Mouse (Mus musculus) lung, postnatal 10 days (tissue): ENCODE data around the gene Ric1.
A peak's percentile ranks its signal among the peaks of the same experiment; 100 is the strongest.

ENCODE experiments used
- DNase-seq: peaks from one replicate; pipeline ENCODE4 v3.0.0; 2021

The Ric1 gene

GRCm38 (mm10) chr19:29521637-29522435, at the start of gene Ric1:
Ric1 (plus strand) TSS chr19:29522282.
- DNase-seq, result peak; percentile 91

- no peak for DNase-seq
These were observed 49.7 kb upstream of the Ric1 start for GRCm38 (mm10) chr19:29472424-29472823.

GRCm38 (mm10) chr19:29472946-29473345, 49.1 kb upstream of the Ric1 start:
- no peak for DNase-seq

- no peak for DNase-seq
These were observed 47.3 kb upstream of the Ric1 start for GRCm38 (mm10) chr19:29474803-29475202.

- DNase-seq, result no peak
These were observed 46.9 kb upstream of the Ric1 start for GRCm38 (mm10) chr19:29475210-29475620.

- no peak for DNase-seq
These were observed 43.5 kb upstream of the Ric1 start for GRCm38 (mm10) chr19:29478598-29478997.

GRCm38 (mm10) chr19:29481578-29481977, 40.5 kb upstream of the Ric1 start:
- DNase-seq, result no peak

- no peak for DNase-seq
These were observed 39.9 kb upstream of the Ric1 start for GRCm38 (mm10) chr19:29482148-29482547.

- DNase-seq, result no peak
These were observed 39.4 kb upstream of the Ric1 start for GRCm38 (mm10) chr19:29482637-29483036.

GRCm38 (mm10) chr19:29483386-29483785, 38.7 kb upstream of the Ric1 start:
- DNase-seq, result no peak

GRCm38 (mm10) chr19:29484537-29484936, 37.5 kb upstream of the Ric1 start:
- DNase-seq, result no peak

GRCm38 (mm10) chr19:29485257-29485948, 36.7 kb upstream of the Ric1 start:
- DNase-seq, result no peak

- no peak for DNase-seq
These were observed 35.4 kb upstream of the Ric1 start for GRCm38 (mm10) chr19:29486545-29487206.

- DNase-seq, result no peak
These were observed 34.6 kb upstream of the Ric1 start for GRCm38 (mm10) chr19:29487326-29488072.

GRCm38 (mm10) chr19:29488073-29488390, 34.0 kb upstream of the Ric1 start:
- DNase-seq, result no peak

GRCm38 (mm10) chr19:29488420-29488819, 33.7 kb upstream of the Ric1 start:
- DNase-seq, result no peak

- no peak for DNase-seq
These were observed 32.2 kb upstream of the Ric1 start for GRCm38 (mm10) chr19:29489785-29490284.

- DNase-seq, result no peak
These were observed 30.6 kb upstream of the Ric1 start for GRCm38 (mm10) chr19:29491467-29491866.

- DNase-seq, result no peak
These were observed 27.6 kb upstream of the Ric1 start for GRCm38 (mm10) chr19:29494454-29494853.

GRCm38 (mm10) chr19:29496001-29496597, 26.0 kb upstream of the Ric1 start:
- DNase-seq, result no peak

- no peak for DNase-seq
These were observed 25.1 kb upstream of the Ric1 start for GRCm38 (mm10) chr19:29496786-29497557.

GRCm38 (mm10) chr19:29497874-29498273, 24.2 kb upstream of the Ric1 start:
- no peak for DNase-seq
